Mouse (Mus musculus): Measurements from ENCODE around the gene Rbm4b.
"Not testable (repeated sequence)": the region's sequence is repeated elsewhere in the genome, so short reads cannot be mapped to it uniquely, and the experiment has no call there.

Rbm4b gene

GRCm38 (mm10) chr19:4745681-4746080, 10.6 kb upstream of the Rbm4b start:
- no peak for DNase-seq

DNA sequence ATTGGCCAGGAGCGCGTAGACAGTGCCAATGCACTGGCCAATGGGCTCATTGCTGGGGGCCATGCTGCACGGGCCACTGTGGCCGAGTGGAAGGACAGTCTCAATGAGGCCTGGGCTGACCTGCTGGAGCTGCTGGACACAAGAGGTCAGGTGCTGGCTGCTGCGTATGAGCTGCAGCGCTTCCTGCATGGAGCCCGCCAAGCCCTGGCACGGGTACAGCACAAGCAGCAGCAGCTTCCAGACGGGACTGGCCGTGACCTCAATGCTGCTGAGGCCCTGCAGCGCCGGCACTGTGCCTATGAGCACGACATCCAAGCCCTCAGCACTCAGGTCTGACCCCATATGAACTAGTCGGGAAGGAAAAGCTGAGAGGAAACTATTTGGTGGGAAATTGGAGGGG, 9.7 kb upstream of the Rbm4b start:
- DNase-seq = no peak

GRCm38 (mm10) chr19:4747631-4748312, 8.5 kb upstream of the Rbm4b start:
- no peak for DNase-seq

DNA sequence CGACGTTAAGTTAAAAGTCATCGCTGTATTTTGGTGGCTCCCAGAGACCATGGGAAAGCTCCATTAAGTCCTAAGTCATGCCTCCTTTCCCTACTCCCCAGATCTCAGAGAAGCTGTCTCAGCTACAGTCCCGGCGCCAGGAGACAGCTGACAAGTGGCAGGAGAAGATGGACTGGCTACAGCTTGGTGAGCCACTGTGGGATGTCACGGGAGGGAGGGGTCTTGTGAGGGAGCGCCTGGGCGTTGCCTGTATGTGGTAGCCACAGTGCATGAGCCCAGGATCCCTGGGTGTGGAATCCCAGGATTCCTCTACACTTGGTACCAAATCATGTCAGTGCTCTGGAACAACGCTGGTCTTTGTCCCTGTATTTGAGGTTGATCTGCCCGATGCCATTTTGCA, 7.8 kb upstream of the Rbm4b start:
- no peak for DNase-seq

DNA sequence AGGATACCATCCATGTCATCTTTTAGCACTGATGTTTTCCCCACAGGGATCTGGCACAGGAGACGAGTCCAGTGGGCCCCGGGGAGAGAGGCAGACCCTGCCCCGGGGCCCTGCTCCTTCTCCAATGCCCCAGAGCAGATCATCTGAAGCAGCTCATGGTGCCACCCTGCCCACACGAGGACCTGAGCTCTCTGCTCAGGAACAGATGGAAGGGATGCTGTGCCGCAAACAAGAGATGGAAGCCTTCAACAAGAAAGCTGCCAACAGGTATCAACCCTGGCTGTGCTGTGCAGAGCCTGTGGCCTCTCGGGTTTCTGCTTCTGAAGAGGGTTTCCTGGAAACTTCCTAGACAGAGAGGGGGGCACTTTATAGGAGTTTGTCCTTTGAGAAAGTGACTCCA, 6.3 kb upstream of the Rbm4b start:
- no peak for DNase-seq

GRCm38 (mm10) chr19:4755565-4756192, 618 bp upstream of the Rbm4b start:
- DNase-seq = peak; percentile 88

GRCm38 (mm10) chr19:4756921-4757320, 624 bp downstream of the Rbm4b start:
- DNase-seq = no peak

DNA sequence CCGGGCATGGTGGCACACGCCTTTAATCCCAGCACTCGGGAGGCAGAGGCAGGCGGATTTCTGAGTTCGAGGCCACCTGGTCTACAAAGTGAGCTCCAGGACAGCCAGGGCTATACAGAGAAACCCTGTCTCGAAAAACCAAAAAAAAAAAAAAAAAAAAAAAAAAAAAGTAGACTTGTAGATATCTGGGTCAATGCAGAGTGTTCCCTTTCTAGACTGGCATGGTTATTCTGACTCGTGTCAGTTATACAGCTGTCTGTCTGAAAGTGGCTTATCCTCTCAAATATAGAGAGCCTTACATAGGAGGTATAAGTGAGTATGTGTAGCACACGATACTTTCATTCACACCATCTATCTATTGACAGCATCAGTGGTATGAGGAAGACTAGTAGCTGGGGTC, 4.2 kb downstream of the Rbm4b start:
- DNase-seq = not testable (repeated sequence)

DNA sequence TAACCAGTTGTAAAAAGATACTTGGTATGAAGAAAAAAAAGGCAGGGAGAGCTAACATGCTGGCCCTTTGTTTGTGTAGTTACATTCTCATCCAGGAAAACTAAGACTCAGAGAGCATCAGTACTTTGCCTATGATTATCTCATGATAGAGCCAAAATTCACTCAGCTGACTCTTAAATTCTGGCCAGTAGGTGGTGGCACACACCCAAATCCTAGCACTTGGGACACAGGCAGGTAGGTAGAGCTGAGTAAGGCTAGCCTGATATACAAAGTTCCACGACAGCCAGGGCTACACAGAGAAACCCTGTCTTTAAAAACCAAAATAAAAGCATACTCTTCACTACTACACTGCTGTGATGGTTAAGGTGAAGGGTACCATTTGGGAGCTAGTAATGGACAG, 6.6 kb downstream of the Rbm4b start:
- no peak for DNase-seq

DNA sequence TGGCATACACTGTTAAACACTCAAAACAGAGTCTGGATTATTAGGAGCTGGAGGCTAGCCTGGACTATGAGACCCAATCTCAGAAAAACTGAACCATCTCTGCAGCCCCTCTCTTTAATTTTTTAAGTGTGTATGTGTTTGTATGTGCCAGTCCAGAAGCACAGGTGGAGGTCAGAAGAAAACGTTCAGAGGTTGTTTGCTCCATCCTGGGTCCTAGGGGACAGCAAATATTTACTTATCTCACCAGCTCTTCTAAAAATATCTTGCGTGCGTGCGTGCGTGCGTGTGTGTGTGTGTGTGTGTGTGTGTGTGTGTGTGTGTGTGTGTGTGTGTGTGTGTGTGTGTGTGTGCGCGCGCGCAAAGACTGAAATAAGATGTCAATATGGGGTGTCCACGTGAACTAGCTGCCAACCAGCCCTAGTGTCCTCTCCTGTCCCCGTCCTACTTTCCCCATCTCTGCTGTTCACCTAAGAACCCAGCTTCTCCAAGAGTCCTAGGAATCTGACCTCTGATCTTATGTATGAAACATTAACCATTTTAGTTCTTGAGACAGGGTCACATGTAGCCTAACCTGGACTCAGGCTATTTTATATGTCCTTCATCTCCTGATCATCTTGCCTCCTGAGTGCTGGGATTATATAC, 11.3 kb downstream of the Rbm4b start:
- no peak for DNase-seq

DNA sequence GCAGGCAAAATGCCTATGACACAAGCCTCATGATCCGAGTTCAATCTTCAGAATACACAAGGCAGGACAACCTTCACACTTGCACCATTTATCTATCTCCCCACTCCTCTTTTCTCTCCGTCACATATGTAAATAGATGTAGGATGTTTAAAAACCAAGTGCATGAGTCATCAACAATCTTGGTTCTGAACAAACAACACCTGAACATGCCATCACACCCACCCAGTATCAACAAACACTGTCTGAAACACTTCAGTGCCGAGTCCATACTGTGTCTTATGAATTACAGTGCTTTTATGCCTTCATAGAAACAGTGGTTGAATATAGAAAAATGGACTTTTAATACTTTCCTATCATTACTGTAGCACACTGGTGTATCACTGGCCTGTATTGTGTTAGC, 16.5 kb downstream of the Rbm4b start:
- DNase-seq = no peak

GRCm38 (mm10) chr19:4782891-4783290, 26.6 kb downstream of the Rbm4b start:
- DNase-seq = no peak

- DNase-seq = no peak
Observed at GRCm38 (mm10) chr19:4785206-4785605, 28.9 kb downstream of the Rbm4b start.

GRCm38 (mm10) chr19:4786313-4786712, 30.0 kb downstream of the Rbm4b start:
- DNase-seq = no peak

GRCm38 (mm10) chr19:4793281-4793830, 37.1 kb downstream of the Rbm4b start:
- no peak for DNase-seq

- peak; percentile 95 for DNase-seq
Observed at GRCm38 (mm10) chr19:4793831-4794422, 37.6 kb downstream of the Rbm4b start, which contains the start of gene Rbm4. TSS of gene Rbm4 (minus strand) at chr19:4793901.

GRCm38 (mm10) chr19:4795929-4796328, 39.6 kb downstream of the Rbm4b start:
- DNase-seq = no peak

- DNase-seq = no peak
Observed at GRCm38 (mm10) chr19:4797846-4798245, 41.5 kb downstream of the Rbm4b start.

- DNase-seq = no peak
Observed at GRCm38 (mm10) chr19:4799083-4799482, 42.8 kb downstream of the Rbm4b start.

GRCm38 (mm10) chr19:4802691-4803091, 46.4 kb downstream of the Rbm4b start:
- no peak for DNase-seq

GRCm38 (mm10) chr19:4803283-4803682, 47.0 kb downstream of the Rbm4b start:
- DNase-seq = no peak

DNA sequence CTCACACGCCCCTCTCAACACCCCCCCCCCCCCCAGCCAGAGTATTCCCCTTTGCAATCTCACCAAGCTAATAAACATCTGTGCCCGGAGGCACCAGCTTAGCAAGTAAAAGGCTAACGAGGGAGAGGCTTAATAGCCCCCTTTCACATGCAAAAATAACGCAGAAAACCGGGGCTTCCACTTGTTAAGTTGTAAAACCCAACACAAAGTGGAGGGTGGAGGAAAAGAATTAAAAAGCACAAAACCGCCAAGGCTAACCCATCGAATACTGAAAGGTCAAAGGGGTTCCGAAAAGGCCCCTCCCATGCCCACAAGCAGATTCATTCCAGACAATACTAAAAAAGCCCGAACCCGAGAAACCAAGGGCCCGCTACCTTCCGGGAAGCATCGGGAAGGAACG, 54.0 kb downstream of the Rbm4b start:
- DNase-seq = no peak

GRCm38 (mm10) chr19:4810746-4811062, 54.4 kb downstream of the Rbm4b start:
- DNase-seq = no peak

Data from right cerebral cortex, postnatal 14 days (tissue).